Mouse (Mus musculus) bone marrow macrophage, adult 2 months (primary cell): ENCODE results near the gene Tchh.

Experiments used
- CTCF ChIP-seq: IDR thresholded peaks from 2 replicates; pipeline ENCODE4 v1.5.1; 2012; ENCODE audit warnings: low read depth, mild to moderate bottlenecking, low read length, moderate library complexity
- POLR2A ChIP-seq: IDR thresholded peaks from 2 replicates; pipeline ENCODE4 v1.6.1; 2012; ENCODE audit warnings: mild to moderate bottlenecking, low read depth, low read length, borderline replicate concordance

DNA sequence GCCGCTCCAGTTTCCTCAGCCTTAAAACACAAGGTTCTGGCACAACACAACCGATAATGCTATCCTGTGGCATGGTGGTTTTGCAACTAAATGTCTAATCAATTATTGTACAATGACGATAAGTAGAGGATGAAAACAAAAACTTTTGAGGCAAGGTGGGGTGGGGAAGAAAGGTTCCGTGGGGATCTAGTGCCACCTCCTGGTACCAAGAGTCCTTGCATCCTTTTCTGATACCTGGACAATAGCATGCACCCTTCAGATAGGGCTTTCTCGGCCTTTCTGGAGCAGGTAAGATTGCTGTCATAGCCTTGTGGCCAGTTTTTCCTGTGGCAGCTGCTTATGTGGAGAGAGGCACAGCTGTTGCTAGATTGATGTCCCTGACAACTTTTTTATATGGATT, 35.1 kb upstream of the Tchh start:
- TF ChIP-seq CTCF (peak; percentile 38; the same call in 1 of the 2 replicates), POLR2A (no peak)
